Comparison of ENCODE assay signal across 9 mouse cellular contexts in genomic region chr6:135332737-135333281, GRCm38 (mm10). TPM values are rescaled to one million over a fixed set of nuclear protein-coding genes. Genes with fewer than 3 reads are reported as not detected.
DNase-seq lines count a peak whose midpoint lies in the region; ATAC-seq and TF ChIP-seq lines count a peak whose summit lies in the region.
"Had no signal": no experiment of that assay in that cellular context is flagged by ENCODE, and none has a peak within 500 bp of the region (broad histone marks: within the 10 kb centered on the region; RNA-seq: fewer than 3 reads in every experiment).

No protein-coding gene starts in this region.

- H3K4me2 ChIP-seq in heart, postnatal 0 days (ENCODE audit: low read depth, low read length): no peak overlapping the region
- peak overlapping the region; percentile 21; the same call in 1 of the 2 replicates for H3K4me2 ChIP-seq in neural tube, embryonic 14.5 days (ENCODE audit: low read depth, low read length)

- ATAC-seq in heart, postnatal 0 days (ENCODE audit: insufficient read depth, low read depth): peak; percentile 28; the same call in 1 of the 2 replicates
- ATAC-seq in neural tube, embryonic 14.5 days (ENCODE audit: low read depth): peak; percentile 60

- no peak for TF ChIP-seq CTCF in E14TG2a.4 (conservative IDR thresholded peaks at IDR 0.05; ENCODE audit: low read length)
- no peak for TF ChIP-seq CTCF in heart, postnatal 0 days (IDR thresholded peaks at IDR 0.05; ENCODE audit: low read depth)

- TF ChIP-seq EP300 in heart, postnatal 0 days (IDR thresholded peaks at IDR 0.05; ENCODE audit: low read depth): no peak

- no peak overlapping the region for H3K9ac ChIP-seq in heart, postnatal 0 days (replicated peaks; ENCODE audit: low read depth, low read length)
- H3K9ac ChIP-seq in neural tube, embryonic 14.5 days (replicated peaks; ENCODE audit: low read depth, low read length): no peak overlapping the region

- peak overlapping the region; percentile 45 for H3K4me3 ChIP-seq in E14TG2a.4 (replicated peaks; ENCODE audit: low read length)
- H3K4me3 ChIP-seq in heart, postnatal 0 days (ENCODE audit: low read depth, low read length): no peak overlapping the region
- H3K4me3 ChIP-seq in neural tube, embryonic 14.5 days (ENCODE audit: low read depth, low read length): no peak overlapping the region

- no peaks in the 10 kb centered on the region for H3K36me3 ChIP-seq in E14TG2a.4 (ENCODE audit: insufficient read depth, low read length)
- H3K36me3 ChIP-seq in heart, postnatal 0 days (replicated peaks; ENCODE audit: control insufficient read depth, insufficient read depth, low read length): no peaks in the 10 kb centered on the region
- H3K36me3 ChIP-seq in neural tube, embryonic 14.5 days (ENCODE audit: control insufficient read depth, insufficient read depth, low read length): no peaks in the 10 kb centered on the region

- WGBS in heart, postnatal 0 days: 40% methylated on average over 9 of the region's 10 CpGs
- 14% methylated on average over 10 of the region's 10 CpGs for WGBS in neural tube, embryonic 14.5 days

- H3K27me3 ChIP-seq in E14TG2a.4 (ENCODE audit: insufficient read depth, low read length): peaks cover 23% of the 10 kb centered on the region; the same call in 1 of the 2 replicates
- H3K27me3 ChIP-seq in heart, postnatal 0 days (ENCODE audit: control insufficient read depth, insufficient read depth, low read length): no peaks in the 10 kb centered on the region
- H3K27me3 ChIP-seq in neural tube, embryonic 14.5 days (ENCODE audit: control insufficient read depth, insufficient read depth, low read length): no peaks in the 10 kb centered on the region

- DNase-seq in embryo, embryonic 11 days: peak; percentile 78
- DNase-seq in heart, postnatal 0 days (ENCODE audit: low spot score): no peak
- DNase-seq in kidney, postnatal 36 days: peak; percentile 41 to 43
- DNase-seq in thymus, postnatal 10 days (ENCODE audit: low spot score in 2 of 2): no peak
- no peak for DNase-seq in Muller cell, postnatal 12 days (ENCODE audit: inconsistent ontology term)
- no peak for DNase-seq in adrenal gland, postnatal 4 days (ENCODE audit: low spot score in 2 of 2)

- peaks cover 29% of the 10 kb centered on the region for H3K4me1 ChIP-seq in E14TG2a.4 (replicated peaks; ENCODE audit: low read depth, low read length)
- no peaks in the 10 kb centered on the region; the same call in none of the 2 replicates for H3K4me1 ChIP-seq in heart, postnatal 0 days (ENCODE audit: control insufficient read depth, insufficient read depth)
- peaks cover 9% of the 10 kb centered on the region; the same call in 1 of the 2 replicates for H3K4me1 ChIP-seq in neural tube, embryonic 14.5 days (ENCODE audit: control insufficient read depth, insufficient read depth, low read length)

- H3K9me3 ChIP-seq in E14TG2a.4 (ENCODE audit: low read length): no peaks in the 10 kb centered on the region
- H3K9me3 ChIP-seq in heart, postnatal 0 days (replicated peaks; ENCODE audit: control insufficient read depth, low read length): no peaks in the 10 kb centered on the region
- H3K9me3 ChIP-seq in neural tube, embryonic 14.5 days (ENCODE audit: control insufficient read depth, low read length): no peaks in the 10 kb centered on the region

- H3K27ac ChIP-seq in heart, postnatal 0 days (ENCODE audit: low read depth): peak overlapping the region; percentile 27; the same call in 1 of the 2 replicates
- H3K27ac ChIP-seq in neural tube, embryonic 14.5 days (ENCODE audit: low read depth, low read length): 0 out of 2 replicates have a peak overlapping the region, but pooled peaks have one; percentile 55

RNA-seq across cellular contexts. Expression of gene Pbp2, which starts 22.6 kb away (rescaled TPM):
- total RNA-seq in heart, postnatal 0 days (2014; rRNA removed; ENCODE audit: low replicate concordance): not detected in 2 replicates
- not detected in 2 replicates for polyA plus RNA-seq in heart, postnatal 0 days (2015; fragmentation: Nextera tagmentation; extraction: Ambion mirVana)
- polyA plus RNA-seq in neural tube, embryonic 14.5 days (2014; fragmentation: Nextera tagmentation; extraction: Ambion mirVana): 0.58 TPM in 1 of 2 replicates, not detected in the other
- total RNA-seq in adrenal gland, postnatal 4 days (2021): not detected
- polyA plus RNA-seq: large intestine, adult 2 months had no signal

RNA-seq across cellular contexts. Expression of gene Emp1, which starts 29.5 kb away (rescaled TPM):
- total RNA-seq in heart, postnatal 0 days (2014; rRNA removed; ENCODE audit: low replicate concordance): 536 and 674 TPM in 2 replicates
- 39.6 and 45.0 TPM in 2 replicates for polyA plus RNA-seq in heart, postnatal 0 days (2015; fragmentation: Nextera tagmentation; extraction: Ambion mirVana)
- polyA plus RNA-seq in neural tube, embryonic 14.5 days (2014; fragmentation: Nextera tagmentation; extraction: Ambion mirVana): 2.0 and 4.7 TPM in 2 replicates
- 100 to 1,000 TPM; 110 to 112 TPM for total RNA-seq in adrenal gland, postnatal 4 days (2021)

Comparison
In these comparisons a context has a peak if more than half of its experiments do, and no peak if none do; other contexts are left out.
1. DNase-seq: peak in embryo, embryonic 11 days (single experiment) and kidney, postnatal 36 days (2 of 2); none in heart, postnatal 0 days (single experiment), thymus, postnatal 10 days (0 of 2), Muller cell, postnatal 12 days (single experiment) and adrenal gland, postnatal 4 days (0 of 2).